Mouse (Mus musculus) gastrocnemius, postnatal 25 days (tissue): ENCODE data around the gene Ldhc. TPM values are rescaled to one million over a fixed set of nuclear protein-coding genes. Genes with fewer than 3 reads are reported as not detected.
A peak's percentile ranks its signal among the peaks of the same experiment; 100 is the strongest.
"Not testable (repeated sequence)": the region's sequence is repeated elsewhere in the genome, so short reads cannot be mapped to it uniquely, and the experiment has no call there.

Source experiments
- DNase-seq: peaks from one replicate; pipeline ENCODE4 v3.0.0; 2022
- long read RNA-seq, 2 experiments: library from polyadenylated mRNA; stranded (forward); transcript quantifications; one replicate each; pipeline ENCODE4 v2.0.0; 2021
- total RNA-seq, 2 experiments: library from RNA; stranded (reverse); gene quantifications; 1 replicate in 1 of 2; 2 replicates in 1 of 2; pipeline ENCODE4 v1.2.3; 2021

The Ldhc gene
- not detected for total RNA-seq
- long read RNA-seq, experiment 1, result 0 reads
- long read RNA-seq, experiment 2, result 0 reads

DNA sequence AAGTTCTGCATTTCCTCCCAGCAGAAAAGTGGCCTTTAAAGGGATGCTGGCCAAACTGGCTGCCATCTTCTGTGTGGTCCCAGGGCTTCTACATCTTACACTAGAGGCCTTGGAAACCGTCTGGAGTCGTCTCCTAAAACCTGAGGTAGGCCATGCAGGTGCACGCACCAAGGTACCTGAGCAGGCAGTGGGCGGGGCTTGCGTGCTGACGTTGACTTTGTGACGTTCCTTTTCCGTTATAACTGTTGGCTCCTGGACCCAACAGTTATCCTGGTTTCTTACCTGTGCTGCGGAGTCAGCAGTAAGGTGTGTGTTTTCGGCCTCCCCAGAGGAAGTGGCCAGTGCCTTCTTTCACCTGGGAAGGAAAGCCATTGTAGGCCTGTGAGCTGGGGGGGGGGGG is at the start of gene Ldhc:
Gene Ldhc, plus strand, starts transcription at position 208 of the 400 bp plus-strand sequence.
- no peak for DNase-seq

DNA sequence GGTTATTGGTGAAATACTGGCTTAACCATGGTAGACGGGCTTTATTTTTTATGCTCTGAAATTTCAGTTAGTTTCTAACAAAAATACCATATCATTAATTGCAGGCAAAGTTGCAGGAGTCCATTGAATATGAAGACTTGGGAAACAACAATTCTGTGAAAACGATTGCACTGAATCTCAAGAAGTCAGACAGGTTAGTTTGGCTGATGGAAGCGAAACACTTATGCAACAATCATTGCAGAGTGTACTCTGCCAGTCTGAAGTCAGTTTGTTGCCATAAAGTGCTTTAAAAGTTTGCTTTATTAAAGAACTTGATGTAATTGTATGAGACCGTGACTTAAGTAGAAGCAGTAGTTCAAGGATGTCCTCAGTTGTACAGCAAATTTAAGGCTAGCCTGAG is 47.0 kb upstream of the Ldhc start:
- no peak for DNase-seq

DNA sequence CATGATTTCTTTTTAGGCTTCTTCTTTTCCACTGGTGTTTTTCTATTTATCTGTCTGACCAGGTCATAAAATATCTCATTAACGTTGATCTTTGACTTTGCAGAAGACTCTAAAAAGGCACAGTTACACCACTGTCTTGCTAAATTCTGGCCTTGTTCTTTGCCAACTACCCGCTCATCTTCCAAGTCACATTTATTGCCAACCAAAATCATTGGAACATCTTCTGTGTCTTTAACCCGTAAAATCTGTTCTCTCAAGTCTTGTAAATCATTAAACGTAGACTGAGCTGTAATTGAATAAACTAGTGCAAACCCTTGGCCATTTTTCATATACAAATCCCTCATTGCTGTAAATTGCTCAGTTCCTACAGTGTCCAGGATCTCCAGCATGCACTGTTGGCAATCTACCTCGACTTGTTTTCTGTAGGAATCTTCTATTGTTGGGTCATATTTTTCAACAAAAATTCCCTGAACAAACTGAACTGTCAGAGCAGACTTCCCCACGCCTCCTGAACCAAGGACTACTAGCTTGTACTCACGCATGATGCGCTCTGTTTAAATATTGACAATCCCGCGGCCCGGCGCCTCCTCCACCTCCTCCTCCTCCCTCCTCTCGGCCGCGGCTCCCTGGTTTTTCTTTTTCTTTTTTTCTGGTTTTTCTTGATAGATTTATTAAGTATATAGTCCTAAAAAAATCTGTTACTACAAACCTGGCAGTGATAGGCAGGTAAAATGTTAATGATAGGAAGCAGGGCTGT is 39.9 kb upstream of the Ldhc start:
- DNase-seq, result not testable (repeated sequence)

DNA sequence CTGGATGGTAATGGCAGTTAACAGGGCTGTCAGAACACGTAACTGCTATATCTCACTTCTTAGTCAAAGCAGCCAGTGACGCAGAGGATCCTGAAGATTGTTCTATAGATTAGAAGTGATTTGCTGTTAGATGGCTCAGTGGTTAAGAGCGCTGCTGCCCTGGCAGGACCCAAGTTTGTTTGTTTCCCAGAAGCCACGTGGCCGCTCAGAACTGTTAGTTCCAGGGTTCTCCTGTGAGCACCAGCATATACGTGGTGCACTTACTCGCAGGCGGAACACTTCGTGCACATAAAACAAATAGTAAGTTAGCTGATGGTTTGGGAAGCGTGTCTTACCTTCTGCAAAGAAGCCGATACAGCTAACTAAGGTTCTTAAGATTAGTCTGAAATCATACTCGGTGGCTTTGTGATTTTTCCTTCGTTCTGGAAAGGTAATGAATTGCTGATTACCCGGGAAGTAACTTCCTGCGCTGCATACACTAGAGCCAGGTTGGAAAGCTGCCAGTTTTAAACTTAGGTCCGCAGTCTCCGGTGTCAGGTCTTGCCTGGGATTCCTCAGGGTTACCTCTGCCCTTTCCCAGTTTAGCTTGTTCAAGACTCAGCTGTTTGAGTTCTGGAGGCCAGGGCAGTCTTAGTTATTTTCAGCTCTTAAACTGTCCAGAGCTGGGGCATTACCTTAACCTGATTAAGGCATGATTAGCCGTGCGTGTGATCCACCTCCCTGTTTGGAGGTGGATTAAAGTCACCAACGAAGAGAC is 33.8 kb upstream of the Ldhc start:
- peak; percentile 65 for DNase-seq

DNA sequence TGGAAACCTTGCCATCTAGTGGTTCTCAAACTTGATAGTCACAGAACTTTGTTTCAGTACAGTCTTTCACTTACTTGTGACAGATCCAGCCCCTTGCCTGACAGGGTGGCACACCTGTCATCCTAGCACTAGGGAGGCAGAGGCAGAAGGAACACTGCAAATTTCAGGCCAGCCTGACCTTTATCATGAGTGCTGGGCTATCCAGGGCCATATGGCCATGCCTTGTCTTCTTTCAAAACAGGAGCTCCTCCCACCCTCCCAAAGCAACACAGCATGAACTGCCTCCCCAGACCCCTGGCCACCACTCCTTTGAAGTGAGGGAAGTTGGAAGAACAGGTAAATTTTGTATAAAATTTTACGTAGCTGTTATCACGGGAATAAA is 33.2 kb upstream of the Ldhc start:
- DNase-seq, result no peak

DNA sequence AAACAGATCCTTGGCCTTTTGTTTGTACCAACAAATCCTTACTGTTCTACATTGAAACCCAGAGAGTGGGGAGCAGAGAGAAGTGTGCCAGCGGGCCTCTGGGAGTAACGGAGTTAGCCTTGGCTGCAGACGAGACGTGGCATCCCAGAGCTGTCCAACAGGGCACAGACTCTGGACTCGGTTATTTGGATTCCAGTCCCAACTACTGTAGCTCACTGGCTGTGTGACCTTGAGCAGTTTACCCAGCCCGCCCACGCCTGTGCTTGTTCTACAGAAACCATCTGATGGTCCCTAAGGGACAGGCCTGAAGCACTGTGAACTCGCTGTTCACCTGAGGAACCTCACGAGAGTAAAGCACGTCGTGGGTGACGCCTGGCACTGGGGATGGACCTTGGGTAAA is 31.1 kb upstream of the Ldhc start:
- peak; percentile 41 for DNase-seq

DNA sequence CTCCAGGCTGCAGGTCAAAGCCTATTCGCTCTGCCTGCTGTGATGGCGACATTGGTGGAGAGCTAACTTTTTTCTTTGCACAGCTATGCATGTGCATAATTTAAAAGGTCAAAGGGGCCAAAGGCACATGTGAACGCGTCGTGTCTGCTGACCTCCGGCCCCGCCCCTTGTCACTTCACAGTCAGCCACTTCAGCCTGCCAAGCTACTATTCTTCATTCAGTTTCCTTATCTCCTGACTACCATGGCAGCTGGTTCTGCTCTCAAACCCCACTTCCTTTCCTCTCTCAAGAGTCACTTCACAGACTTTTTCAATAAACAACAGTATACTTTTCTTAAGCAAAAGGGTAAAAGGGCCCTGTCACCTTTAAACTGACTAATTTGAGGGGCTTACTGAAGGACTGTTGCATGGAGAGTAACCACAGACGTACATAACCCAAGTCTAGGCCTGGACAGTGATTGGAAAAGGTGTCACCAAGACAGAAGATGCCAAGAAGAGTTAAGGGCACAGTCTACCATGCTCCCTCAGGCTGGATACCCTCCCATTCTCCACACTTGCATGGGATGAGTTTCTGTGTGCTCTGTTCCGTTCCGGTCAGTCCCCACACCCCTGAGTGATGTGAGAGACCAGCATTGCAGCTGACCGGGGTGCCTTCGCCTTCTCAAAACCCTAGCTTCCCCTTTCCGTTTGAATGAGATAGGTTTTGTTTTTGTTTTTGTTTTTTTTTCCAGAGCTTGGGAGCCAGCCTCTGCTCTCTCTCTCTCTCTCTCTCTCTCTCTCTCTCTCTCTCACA is 30.0 kb upstream of the Ldhc start:
- DNase-seq, result no peak

DNA sequence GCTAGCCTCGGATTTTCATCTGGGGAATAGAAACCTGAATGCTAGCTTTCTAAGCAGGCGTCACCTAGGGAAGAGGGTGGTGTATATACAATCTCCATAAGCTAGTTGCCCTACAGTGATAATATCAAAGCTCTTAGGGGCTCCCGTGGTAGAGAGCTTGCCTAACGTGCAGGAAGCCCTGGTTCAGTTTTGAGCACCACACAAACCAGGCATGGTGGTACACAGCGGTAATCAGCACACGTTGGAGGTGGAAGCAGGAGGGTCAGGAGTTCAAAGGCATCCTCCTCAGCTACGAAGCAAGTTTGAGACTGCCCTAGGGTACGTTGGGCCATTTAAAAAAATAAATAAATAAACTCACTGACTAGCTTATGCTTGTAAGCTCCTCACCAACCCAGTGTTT is 29.3 kb upstream of the Ldhc start:
- DNase-seq, result no peak

DNA sequence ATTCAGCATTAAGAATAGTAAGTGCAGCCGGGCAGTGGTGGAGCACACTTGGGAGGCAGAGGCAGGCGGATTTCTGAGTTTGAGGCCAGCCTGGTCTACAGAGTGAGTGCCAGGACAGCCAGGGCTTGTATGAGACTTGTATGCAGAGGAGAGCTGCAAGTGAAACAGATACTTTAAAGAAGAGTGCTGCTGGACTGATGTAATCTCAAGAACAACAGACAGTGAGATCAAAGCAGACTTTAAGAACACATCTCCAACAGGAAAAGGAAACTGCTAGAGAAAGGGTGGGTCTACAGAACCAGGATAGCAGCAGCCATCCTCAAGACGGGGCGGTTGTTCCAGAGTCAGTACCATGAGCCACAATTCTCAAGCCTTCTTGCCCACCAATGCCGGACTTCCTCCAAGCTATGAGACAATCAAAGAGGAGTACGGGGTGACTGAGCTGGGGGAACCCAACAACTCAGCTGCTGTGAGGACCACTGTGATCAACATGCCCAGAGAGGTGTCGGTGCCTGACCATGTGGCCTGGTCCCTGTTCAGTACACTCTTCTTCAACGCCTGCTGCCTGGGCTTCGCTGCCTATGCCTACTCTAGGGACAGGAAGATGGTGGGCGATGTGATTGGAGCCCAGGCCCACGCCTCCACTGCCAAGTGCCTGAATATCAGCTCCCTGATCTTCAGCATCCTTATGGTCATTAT is 28.7 kb upstream of the Ldhc start:
- DNase-seq, result not testable (repeated sequence)

DNA sequence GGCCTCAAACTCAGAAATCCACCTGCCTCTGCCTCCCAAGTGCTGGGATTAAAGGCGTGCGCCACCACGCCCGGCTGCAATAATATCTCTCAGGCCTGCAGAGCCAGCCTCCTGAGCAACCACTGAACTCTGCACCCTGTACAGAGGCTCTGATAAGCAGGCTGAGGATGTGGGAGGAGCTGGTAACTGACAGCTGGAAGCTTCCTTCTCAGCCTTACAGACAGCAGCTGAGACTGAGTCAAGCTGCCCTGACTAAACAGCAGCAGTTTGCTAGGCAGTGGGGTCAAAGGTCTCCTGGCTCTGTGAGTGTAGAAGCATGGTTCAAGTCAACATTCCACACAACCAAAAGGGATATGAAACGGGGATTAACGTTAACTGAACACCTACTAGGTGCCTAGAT is 27.7 kb upstream of the Ldhc start:
- peak; percentile 25 for DNase-seq

DNA sequence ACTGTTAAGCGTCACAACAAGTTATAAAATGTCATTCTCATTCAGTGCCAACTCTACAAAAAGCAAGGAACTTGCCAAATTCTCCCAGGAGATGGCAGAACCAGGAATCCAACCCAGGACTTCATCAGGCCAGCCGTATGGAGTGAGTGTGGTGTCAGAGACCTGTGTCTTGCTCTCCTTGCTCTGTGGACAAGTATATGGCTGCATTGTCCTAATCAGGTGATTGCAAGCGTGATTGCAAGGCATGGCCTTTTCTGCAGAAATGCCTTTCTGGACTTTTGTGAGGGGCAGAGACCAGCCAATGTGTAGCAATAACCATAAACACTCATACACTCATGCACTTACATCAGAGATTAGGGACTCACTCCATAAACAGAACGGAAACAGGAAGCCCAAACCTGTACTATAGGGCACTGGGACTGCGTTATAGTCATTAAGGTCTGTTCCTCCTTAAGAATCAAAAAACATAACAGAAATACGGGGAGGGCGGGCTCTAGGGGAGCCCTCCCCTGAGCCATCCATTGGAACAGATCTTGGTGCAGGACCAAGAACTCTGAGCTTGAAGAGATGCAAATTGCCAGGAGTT is 27.2 kb upstream of the Ldhc start:
- DNase-seq, result no peak

DNA sequence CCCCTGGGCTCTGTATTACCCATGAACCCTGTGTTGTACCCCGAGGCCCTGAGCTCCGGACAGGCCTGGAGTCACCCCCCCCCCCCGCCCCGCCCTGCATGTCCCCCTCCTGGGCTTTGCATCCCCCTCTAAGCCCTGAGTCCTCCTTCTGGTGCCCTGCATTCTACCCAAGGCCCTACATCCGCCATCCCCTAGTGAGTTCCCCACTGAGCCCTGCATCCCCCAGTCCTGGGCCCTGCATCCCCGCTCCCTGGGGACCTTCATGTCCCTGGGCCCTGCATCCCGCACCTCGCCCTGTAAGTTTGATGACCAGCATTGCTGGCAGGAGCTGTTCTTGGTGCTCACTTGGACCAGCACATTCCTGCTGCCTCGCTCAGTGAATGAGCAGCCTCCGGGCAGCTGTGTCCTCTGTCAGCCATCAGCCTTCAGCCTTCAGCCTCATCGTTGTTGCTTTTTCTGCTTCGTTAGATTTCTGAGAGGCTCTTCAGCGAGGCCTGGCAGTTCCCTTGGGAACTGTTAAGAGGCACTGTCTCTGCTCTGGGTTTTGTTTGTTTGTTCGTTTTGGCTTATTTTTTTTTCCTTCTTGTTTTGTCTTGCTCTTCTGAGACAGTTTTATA is 25.9 kb upstream of the Ldhc start:
- DNase-seq, result no peak

DNA sequence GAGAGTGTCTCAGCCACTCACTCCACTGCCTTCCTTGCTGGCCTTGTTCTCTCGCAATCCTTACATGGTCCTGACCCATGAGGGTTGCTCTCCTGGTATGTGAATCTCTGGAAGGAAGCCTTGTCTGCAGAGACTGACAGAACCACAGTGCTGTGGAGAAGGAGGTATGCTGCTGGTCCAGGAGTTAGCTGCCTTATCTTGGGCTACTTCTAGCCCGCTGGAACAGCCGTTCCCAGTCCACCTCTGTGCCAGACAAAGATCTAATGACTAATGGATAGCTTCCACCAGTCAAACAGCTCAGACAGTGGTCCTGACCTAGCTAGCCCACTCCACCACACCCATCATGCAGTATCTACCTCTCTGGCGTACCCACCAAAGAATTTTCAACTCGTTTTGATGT is 24.6 kb upstream of the Ldhc start:
- no peak for DNase-seq

DNA sequence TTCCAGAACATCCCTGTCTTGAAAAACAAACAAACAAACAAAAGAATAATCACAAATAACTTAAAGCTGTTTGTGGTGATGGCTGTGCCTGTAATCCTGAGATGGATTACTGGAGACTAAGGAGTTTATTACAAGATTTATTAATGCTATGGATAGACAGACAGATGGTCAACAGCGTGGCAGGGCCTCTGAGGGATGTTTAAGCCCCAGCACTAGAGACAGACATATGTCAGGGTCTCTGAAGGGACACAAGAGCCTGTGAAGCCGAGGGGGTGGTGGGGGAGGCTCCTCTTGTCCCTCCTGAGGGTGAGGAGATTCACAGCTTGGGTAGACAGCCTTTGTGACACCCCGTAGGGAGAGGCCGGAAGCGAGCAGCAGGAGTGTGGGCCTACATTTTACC is 23.9 kb upstream of the Ldhc start:
- DNase-seq, result no peak

DNA sequence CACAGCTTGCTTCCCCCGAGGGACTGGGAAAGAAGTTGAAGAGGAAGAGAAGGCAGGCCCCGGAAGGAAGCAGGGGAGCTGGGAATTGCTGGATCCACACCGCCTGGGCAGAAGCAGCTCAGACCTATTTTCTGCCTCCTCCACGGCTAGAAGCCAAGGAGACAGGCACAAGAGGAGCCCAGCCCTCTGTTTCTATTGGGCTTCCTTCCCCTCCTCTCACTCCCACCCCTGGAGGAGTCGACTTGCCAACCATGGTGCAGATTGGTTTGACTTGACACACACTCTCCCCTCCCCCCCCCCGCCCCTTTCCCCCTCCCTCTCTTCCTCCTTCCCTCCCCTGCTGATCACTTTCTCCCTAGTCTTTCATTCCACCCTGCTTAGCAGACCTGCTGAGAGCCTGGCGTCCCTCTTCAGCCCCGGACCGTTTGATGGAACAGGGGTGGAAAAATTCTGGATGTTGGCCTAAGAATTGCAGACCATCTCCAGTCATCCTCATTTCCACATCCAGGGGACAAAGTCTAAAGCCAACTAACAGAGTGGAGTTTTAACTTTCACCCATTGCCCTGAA is 22.8 kb upstream of the Ldhc start:
- DNase-seq, result peak; percentile 74

DNA sequence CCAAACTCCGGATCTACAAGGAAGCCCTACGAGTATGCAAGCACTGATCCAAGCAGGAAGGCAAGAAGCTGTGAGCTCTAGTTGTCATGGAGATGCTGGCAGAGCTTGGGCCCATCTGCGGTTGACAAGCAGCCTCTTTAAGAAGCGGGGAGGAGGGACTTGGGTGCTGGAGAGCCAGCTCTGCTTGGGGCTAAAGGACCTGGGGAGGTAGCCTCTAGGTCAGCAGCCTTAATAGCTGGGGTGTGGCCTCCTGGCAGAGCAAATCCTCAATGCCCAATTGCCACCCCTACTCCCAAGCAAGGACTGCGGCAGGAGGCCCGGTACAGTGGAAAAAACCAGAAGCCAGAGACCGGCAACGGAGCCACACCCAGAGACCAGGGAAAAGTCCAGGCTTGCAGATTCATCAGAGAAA is 22.1 kb upstream of the Ldhc start:
- peak; percentile 87 for DNase-seq

DNA sequence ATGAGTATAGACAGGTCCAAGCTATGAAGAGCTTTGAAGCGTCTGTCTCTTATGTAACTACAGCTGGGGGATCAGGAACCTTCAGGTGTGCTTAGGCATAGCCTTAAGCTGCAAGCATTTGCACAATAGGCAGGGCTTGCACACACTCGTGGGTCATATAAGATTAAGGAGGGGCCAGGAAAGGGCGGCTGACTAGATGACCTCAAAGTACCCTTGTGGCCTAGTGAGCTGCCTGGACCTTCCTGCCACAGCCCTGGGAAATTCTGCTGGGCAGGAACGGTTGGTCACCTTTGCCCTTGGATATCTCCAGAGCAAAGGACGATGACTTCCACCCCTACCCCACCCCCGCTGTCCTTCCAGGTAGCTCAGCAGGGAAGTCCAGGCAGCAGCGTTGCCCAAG is 21.6 kb upstream of the Ldhc start:
- no peak for DNase-seq

DNA sequence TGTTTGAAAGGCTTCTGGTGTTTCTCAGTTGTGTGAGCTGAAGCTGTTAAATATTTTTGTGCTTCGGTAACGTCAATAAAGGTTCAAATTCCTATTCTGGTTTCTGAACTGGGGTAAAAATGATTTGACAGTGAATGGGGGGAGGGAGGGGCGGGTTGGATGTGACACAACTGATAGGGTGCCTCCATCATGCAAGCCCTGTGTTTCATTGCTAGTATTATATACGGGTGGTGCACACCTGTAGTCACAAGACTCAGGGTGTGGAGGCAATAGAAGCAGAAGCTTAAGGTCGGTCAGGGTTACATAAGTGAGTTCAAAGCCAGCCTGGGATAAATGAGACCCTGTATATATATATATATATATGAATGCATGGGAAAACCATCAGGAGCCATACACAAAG is 21.1 kb upstream of the Ldhc start:
- DNase-seq, result no peak

DNA sequence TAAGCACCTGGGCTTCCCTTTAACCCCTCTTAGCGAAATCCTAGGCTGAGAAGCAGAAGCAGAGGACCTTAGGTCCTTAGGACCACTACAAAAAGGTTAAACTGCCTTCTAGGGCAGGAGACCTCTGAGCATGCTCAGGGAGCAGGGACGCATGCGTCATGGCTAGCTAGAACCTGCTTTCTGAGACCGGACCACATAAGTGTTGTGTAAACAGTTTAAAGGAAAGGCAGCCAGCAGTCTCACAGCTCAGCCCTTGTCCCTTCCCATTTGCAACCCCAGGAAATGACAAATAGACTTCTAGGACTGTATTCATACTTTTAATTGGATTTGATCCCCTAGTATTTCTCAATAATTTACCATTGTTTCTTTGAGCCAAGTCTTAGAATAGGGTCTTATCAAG is 20.7 kb upstream of the Ldhc start:
- DNase-seq, result no peak

DNA sequence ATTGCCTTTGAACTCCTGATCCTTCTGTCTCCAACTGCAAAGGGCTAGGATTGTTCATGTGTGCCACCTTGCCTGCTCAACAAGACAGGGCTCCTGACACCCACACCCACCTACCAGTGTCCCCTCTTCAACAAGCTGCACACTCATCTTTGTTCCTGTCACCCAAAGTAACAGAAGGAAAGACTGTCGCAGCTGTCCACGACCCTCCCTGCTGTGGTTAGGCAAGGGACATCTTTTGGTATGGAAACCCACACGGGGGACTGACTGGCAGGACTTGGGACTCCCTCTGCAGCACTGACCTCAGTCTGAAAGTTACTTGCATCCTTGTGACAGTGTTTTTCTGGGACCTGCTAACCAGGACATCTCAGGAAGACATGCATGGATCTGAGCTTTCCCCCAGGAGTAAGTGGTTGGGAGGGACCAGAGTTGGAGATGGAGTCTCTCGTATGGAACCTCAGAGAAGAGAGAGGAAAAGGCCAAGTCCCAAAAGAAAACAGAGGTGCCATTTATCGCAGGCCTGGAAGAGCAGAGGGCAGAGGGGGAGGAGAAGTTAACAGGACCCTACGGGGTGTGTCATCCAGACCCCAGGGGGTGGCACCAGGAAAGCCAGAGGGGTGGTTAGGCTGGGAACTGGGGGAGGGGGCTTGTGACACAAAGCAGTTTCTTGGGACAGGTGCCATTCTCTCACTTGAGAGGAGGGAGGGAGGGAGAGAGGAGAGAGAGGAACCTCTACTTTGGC is 20.0 kb upstream of the Ldhc start, which contains the start of gene Ldha:
Gene Ldha, plus strand, starts transcription at position 689 of the 739 bp plus-strand sequence.
- DNase-seq, result no peak
